ENCODE assay signal across 8 mouse cellular contexts in the genomic region with DNA sequence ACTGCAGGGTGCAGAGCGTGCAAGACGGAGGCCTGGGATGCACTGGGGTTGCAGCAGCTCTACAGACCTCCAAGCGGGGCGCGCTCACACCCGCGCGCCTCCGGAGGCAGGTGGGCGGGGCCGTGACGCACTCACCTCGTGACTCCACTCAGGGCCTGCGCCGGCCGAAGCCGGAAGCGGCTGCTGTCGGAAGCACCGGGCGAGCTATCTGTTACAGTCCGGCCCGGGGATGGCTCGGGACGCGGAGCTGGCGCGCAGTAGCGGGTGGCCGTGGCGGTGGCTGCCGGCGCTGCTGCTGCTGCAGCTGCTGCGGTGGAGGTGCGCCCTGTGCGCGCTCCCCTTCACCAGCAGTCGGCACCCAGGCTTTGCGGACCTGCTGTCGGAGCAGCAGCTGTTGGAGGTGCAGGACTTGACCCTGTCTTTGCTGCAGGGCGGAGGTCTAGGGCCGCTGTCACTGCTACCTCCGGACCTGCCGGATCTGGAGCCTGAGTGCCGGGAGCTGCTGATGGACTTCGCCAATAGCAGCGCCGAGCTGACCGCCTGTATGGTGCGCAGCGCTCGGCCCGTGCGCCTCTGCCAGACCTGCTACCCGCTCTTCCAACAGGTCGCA.
A peak's percentile ranks its signal among the peaks of the same experiment; 100 is the strongest.
DNase-seq lines count a peak whose midpoint lies in the region; ATAC-seq and TF ChIP-seq lines count a peak whose summit lies in the region.

No protein-coding gene starts in this region.

- no peak for TF ChIP-seq RAD21 in MEL (IDR thresholded peaks at IDR 0.05; ENCODE audit: low read depth, low read length)

- peak overlapping the region; percentile 84 for H3K9ac ChIP-seq in MEL (ENCODE audit: control insufficient read depth, low read depth, low read length, poor library complexity, severe bottlenecking)
- H3K9ac ChIP-seq in lung, postnatal 0 days (replicated peaks; ENCODE audit: low read depth), result peak overlapping the region; percentile 42; the same call in 1 of the 2 replicates

- peak overlapping the region; percentile 51 for H3K27ac ChIP-seq in MEL (ENCODE audit: control insufficient read depth, low read depth, low read length)
- peak overlapping the region; percentile 26; the same call in 1 of the 2 replicates for H3K27ac ChIP-seq in cerebellum, adult 2 months (ENCODE audit: insufficient read depth, low read length)
- H3K27ac ChIP-seq in hindbrain, embryonic 10.5 days, result peak overlapping the region; percentile 86
- H3K27ac ChIP-seq in lung, postnatal 0 days (ENCODE audit: low read length), result 0 out of 2 replicates have a peak overlapping the region, but pooled peaks have one; percentile 39

- H3K79me2 ChIP-seq in MEL (ENCODE audit: control insufficient read depth, insufficient read depth, low read length, poor library complexity), result peaks cover 13% of the 10 kb centered on the region

- H3K27me3 ChIP-seq in MEL (ENCODE audit: control insufficient read depth in 1 of 2, insufficient read depth in 2 of 2, low read length in 2 of 2), result no peaks in the 10 kb centered on the region
- no peaks in the 10 kb centered on the region for H3K27me3 ChIP-seq in cerebellum, adult 2 months (ENCODE audit: control insufficient read depth, insufficient read depth, low read length)
- H3K27me3 ChIP-seq in hindbrain, embryonic 10.5 days (ENCODE audit: insufficient read depth, poor library complexity, severe bottlenecking), result peaks cover 11% of the 10 kb centered on the region; the same call in 1 of the 2 replicates
- H3K27me3 ChIP-seq in lung, postnatal 0 days (replicated peaks; ENCODE audit: insufficient read depth, low read length), result no peaks in the 10 kb centered on the region

- under 1% methylated on average over 51 of the region's 56 CpGs for WGBS in cerebellum, adult 2 months
- WGBS in hindbrain, embryonic 10.5 days, result under 1% methylated on average over 56 of the region's 56 CpGs
- WGBS in lung, postnatal 0 days, result under 1% methylated on average over 44 of the region's 56 CpGs

- DNase-seq in MEL (ENCODE audit: low read depth, low spot score), result peak; percentile 95
- peak; percentile 88 to 90 for DNase-seq in cerebellum, adult 2 months
- DNase-seq in forelimb bud, embryonic 11.5 days (ENCODE audit: low read depth, low spot score), result peak; percentile 85
- DNase-seq in hindbrain, embryonic 10.5 days (ENCODE audit: low spot score), result peak; percentile 93
- peak; percentile 93 for DNase-seq in layer of hippocampus, adult 9-11 months
- DNase-seq in lung, postnatal 0 days (ENCODE audit: low spot score), result peak; percentile 94
- peak; percentile 72 for DNase-seq in ovary, postnatal 14 days (ENCODE audit: low spot score)
- peak; percentile 97 for DNase-seq in thymus, postnatal 14 days

- peaks cover 2 to 6% of the 10 kb centered on the region in 2 experiments; a peak in 3 of 4 replicates for H3K4me1 ChIP-seq in MEL (ENCODE audit: control insufficient read depth in 1 of 2, insufficient read depth in 2 of 2, low read length in 2 of 2)
- peaks cover 11% of the 10 kb centered on the region for H3K4me1 ChIP-seq in cerebellum, adult 2 months (ENCODE audit: control insufficient read depth, insufficient read depth, low read length)
- peaks cover 23% of the 10 kb centered on the region for H3K4me1 ChIP-seq in hindbrain, embryonic 10.5 days (replicated peaks)
- H3K4me1 ChIP-seq in lung, postnatal 0 days (ENCODE audit: insufficient read depth, low read depth, low read length), result peaks cover 6% of the 10 kb centered on the region; the same call in 1 of the 2 replicates

- H3K4me2 ChIP-seq in lung, postnatal 0 days (replicated peaks; ENCODE audit: low read depth, low read length), result peak overlapping the region; percentile 95

- peaks cover 0 to 7% of the 10 kb centered on the region in 2 experiments; a peak in 2 of 4 replicates for H3K36me3 ChIP-seq in MEL (ENCODE audit: control insufficient read depth in 1 of 2, insufficient read depth in 2 of 2, low read length in 2 of 2)
- H3K36me3 ChIP-seq in hindbrain, embryonic 10.5 days, result peaks cover 2% of the 10 kb centered on the region
- H3K36me3 ChIP-seq in lung, postnatal 0 days (ENCODE audit: insufficient read depth, low read length), result 0 out of 2 replicates have a peak, but pooled peaks cover 2% of the 10 kb centered on the region

- TF ChIP-seq EP300 in MEL (IDR thresholded peaks at IDR 0.05; ENCODE audit: low read depth in 1 of 2, low read length in 2 of 2), result no peak
- no peak for TF ChIP-seq EP300 in lung, postnatal 0 days (IDR thresholded peaks at IDR 0.05)

- peak overlapping the region; percentile 84 to 90 for H3K4me3 ChIP-seq in MEL (ENCODE audit: control insufficient read depth in 1 of 2, insufficient read depth in 1 of 2, low read depth in 2 of 2, low read length in 2 of 2)
- peak overlapping the region; percentile 74 for H3K4me3 ChIP-seq in cerebellum, adult 2 months (replicated peaks; ENCODE audit: insufficient read depth, low read depth, low read length)
- H3K4me3 ChIP-seq in hindbrain, embryonic 10.5 days, result peak overlapping the region; percentile 80
- peak overlapping the region; percentile 78 for H3K4me3 ChIP-seq in lung, postnatal 0 days (ENCODE audit: low read depth, low read length)

- peak; percentile 92 to 97 for TF ChIP-seq POLR2A in MEL (IDR thresholded peaks at IDR 0.05; ENCODE audit: control insufficient read depth in 1 of 2, insufficient read depth in 1 of 2, low read depth in 1 of 2, low read length in 2 of 2, poor library complexity in 1 of 2)
- TF ChIP-seq POLR2A in cerebellum, adult 2 months (IDR thresholded peaks at IDR 0.05; ENCODE audit: borderline replicate concordance, insufficient read depth, low read length), result peak; percentile 53; the same call in 1 of the 2 replicates

- peak; percentile 99 for ATAC-seq in lung, postnatal 0 days

- H3K9me3 ChIP-seq in MEL (replicated peaks; ENCODE audit: insufficient read depth, low read length), result no peaks in the 10 kb centered on the region
- no peaks in the 10 kb centered on the region for H3K9me3 ChIP-seq in hindbrain, embryonic 10.5 days
- H3K9me3 ChIP-seq in lung, postnatal 0 days (ENCODE audit: low read length), result no peaks in the 10 kb centered on the region

- no peak for TF ChIP-seq CTCF in MEL (IDR thresholded peaks at IDR 0.05 in 2 of 3, conservative IDR thresholded peaks at IDR 0.05 in 1 of 3; ENCODE audit: control insufficient read depth in 1 of 3, insufficient read depth in 1 of 3, low read depth in 2 of 3, low read length in 3 of 3, poor library complexity in 1 of 3, severe bottlenecking in 1 of 3)
- TF ChIP-seq CTCF in cerebellum, adult 2 months (IDR thresholded peaks at IDR 0.05; ENCODE audit: borderline replicate concordance, insufficient read depth, low read depth, low read length), result no peak
- TF ChIP-seq CTCF in lung, postnatal 0 days (IDR thresholded peaks at IDR 0.05), result peak; percentile 4; the same call in 1 of the 2 replicates

TF ChIP-seq in MEL, 35 proteins besides CTCF, POLR2A, EP300 and RAD21 (continues in another document):
- no peak for TF ChIP-seq SMC3 (IDR thresholded peaks at IDR 0.05; ENCODE audit: low read depth, low read length)
- TF ChIP-seq E2F4 (IDR thresholded peaks at IDR 0.05; ENCODE audit: borderline replicate concordance, low read depth, low read length), result peak; percentile 49; the same call in 1 of the 2 replicates
- 0 out of 2 replicates have a peak, but pooled peaks have one; percentile 86 for TF ChIP-seq UBTF (IDR thresholded peaks at IDR 0.05; ENCODE audit: borderline replicate concordance, insufficient read depth, low read depth, low read length)
- no peak for TF ChIP-seq POLR2AphosphoS5 (IDR thresholded peaks at IDR 0.05; ENCODE audit: borderline replicate concordance, low read depth, low read length)
- no peak; the same call in 1 of the 2 replicates for TF ChIP-seq TCF12 (IDR thresholded peaks at IDR 0.05; ENCODE audit: low read depth, low read length)
- TF ChIP-seq MAX (IDR thresholded peaks at IDR 0.05; ENCODE audit: low read length), result peak; percentile 86
- TF ChIP-seq ZNF384 (IDR thresholded peaks at IDR 0.05; ENCODE audit: low read depth, low read length), result no peak
- no peak; the same call in 1 of the 2 replicates for TF ChIP-seq KAT2A (conservative IDR thresholded peaks at IDR 0.05; ENCODE audit: low read depth, low read length)
- TF ChIP-seq GATA1 (IDR thresholded peaks at IDR 0.05; ENCODE audit: low read depth, low read length), result no peak
- TF ChIP-seq RCOR1 (IDR thresholded peaks at IDR 0.05; ENCODE audit: low read depth, low read length), result peak; percentile 48; the same call in 1 of the 2 replicates
- TF ChIP-seq USF2 (IDR thresholded peaks at IDR 0.05; ENCODE audit: borderline replicate concordance in 1 of 2, insufficient read depth in 1 of 2, low read depth in 1 of 2, low read length in 2 of 2), result peak in 1 of 2 experiments; percentile 65; a peak in 1 of 4 replicates
- no peak for TF ChIP-seq ZC3H11A (IDR thresholded peaks at IDR 0.05; ENCODE audit: low read depth, low read length)
- peak; percentile 71 for TF ChIP-seq NRF1 (IDR thresholded peaks at IDR 0.05; ENCODE audit: insufficient read depth, low read depth, low read length, poor library complexity, severe bottlenecking)
- TF ChIP-seq MAZ (IDR thresholded peaks at IDR 0.05; ENCODE audit: low read depth, low read length), result peak; percentile 69; the same call in 1 of the 2 replicates
- TF ChIP-seq HCFC1 (IDR thresholded peaks at IDR 0.05; ENCODE audit: low read depth, low read length), result peak; percentile 78
- no peak for TF ChIP-seq CHD1 (IDR thresholded peaks at IDR 0.05; ENCODE audit: low read depth, low read length)
- peak; percentile 97 for TF ChIP-seq ELF1 (IDR thresholded peaks at IDR 0.05; ENCODE audit: low read depth, low read length)
- TF ChIP-seq POLR2AphosphoS2 (IDR thresholded peaks at IDR 0.05; ENCODE audit: low read length), result peak; percentile 90
- peak; percentile 96 for TF ChIP-seq ZMIZ1 (IDR thresholded peaks at IDR 0.05; ENCODE audit: low read depth, low read length)
- no peak for TF ChIP-seq MEF2A (IDR thresholded peaks at IDR 0.05; ENCODE audit: extremely low read depth, insufficient replicate concordance, low read depth, low read length, poor library complexity, severe bottlenecking)
- no peak for TF ChIP-seq ZKSCAN1 (IDR thresholded peaks at IDR 0.05; ENCODE audit: low read depth, low read length)
- TF ChIP-seq BHLHE40 (IDR thresholded peaks at IDR 0.05; ENCODE audit: borderline replicate concordance, low read depth, low read length), result no peak; the same call in 1 of the 2 replicates
- TF ChIP-seq NELFE (IDR thresholded peaks at IDR 0.05; ENCODE audit: low read depth, low read length), result peak; percentile 90
- TF ChIP-seq TBP (IDR thresholded peaks at IDR 0.05; ENCODE audit: low read depth, low read length), result 0 out of 2 replicates have a peak, but pooled peaks have one; percentile 66
- TF ChIP-seq MYB (IDR thresholded peaks at IDR 0.05; ENCODE audit: low read depth, low read length), result no peak
- TF ChIP-seq GABPA (IDR thresholded peaks at IDR 0.05; ENCODE audit: low read depth, low read length), result no peak
- TF ChIP-seq ETS1 (IDR thresholded peaks at IDR 0.05; ENCODE audit: low read depth, low read length), result peak; percentile 61; the same call in 1 of the 2 replicates
- TF ChIP-seq CHD2 (IDR thresholded peaks at IDR 0.05; ENCODE audit: low read length), result no peak

Comparison
In these comparisons a context has a peak if more than half of its experiments do, and no peak if none do; other contexts are left out.
1. Peak in every context shown above with its lines: DNase-seq, ATAC-seq, H3K4me3 ChIP-seq and H3K27ac ChIP-seq.
2. H3K27ac ChIP-seq: peak in every context shown above with its lines; median percentile 86 in hindbrain, embryonic 10.5 days; 51 in MEL; 39 in lung, postnatal 0 days; 26 in cerebellum, adult 2 months.